Mouse (Mus musculus): ENCODE data around the gene Siah1b.

Siah1b gene

GRCm38 (mm10) chrX:164076040-164076775 is at the start of gene Siah1b:
Siah1b (minus strand) TSS chrX:164076493.
- peak; percentile 85 for DNase-seq (ENCODE audit: low read depth, low spot score)

DNA sequence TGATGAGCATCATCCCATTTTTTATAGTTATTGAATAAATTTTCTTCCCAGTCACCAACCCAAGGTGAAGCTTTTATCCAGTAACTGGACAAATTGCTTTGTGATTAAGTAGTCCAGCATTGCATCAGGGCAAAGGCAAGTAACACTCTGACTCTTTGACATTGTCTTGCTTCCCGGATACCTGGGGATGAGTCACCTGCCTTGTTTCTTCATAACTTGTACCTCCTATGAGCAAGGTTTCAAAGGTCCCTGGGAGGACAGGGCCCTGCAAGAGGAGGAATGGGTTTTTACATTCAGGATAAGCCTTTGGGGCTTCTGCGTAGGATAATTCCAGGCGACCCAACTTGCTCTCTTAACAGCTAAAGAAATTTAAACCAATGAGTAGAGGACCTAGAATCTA is 47.6 kb upstream of the Siah1b start:
- no peak for DNase-seq (ENCODE audit: low read depth, low spot score)

- DNase-seq (ENCODE audit: low read depth, low spot score), result no peak
Measured at GRCm38 (mm10) chrX:164113744-164114143, 37.5 kb upstream of the Siah1b start.

DNA sequence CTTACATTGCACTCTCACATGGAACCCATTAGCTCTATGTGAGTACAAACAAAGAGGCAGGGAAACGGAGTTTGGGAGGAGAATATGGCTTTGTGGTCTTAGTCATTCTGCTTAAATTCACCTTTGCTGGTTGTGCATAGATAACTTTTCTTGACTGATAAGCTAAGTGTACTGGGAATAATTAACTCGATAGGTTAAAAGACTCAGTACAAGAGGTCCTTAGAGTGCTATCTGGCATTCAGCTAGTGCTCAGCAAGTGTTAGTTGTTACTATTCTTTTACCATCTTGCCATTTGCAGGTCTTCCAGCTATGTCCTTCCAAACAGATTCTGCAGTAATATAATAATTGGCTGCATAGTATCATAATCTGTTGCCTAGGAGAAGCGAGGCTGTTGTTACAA is 34.9 kb upstream of the Siah1b start:
- DNase-seq (ENCODE audit: low read depth, low spot score), result no peak

- no peak for DNase-seq (ENCODE audit: low read depth, low spot score)
Measured at GRCm38 (mm10) chrX:164102656-164103055, 26.4 kb upstream of the Siah1b start.

DNA sequence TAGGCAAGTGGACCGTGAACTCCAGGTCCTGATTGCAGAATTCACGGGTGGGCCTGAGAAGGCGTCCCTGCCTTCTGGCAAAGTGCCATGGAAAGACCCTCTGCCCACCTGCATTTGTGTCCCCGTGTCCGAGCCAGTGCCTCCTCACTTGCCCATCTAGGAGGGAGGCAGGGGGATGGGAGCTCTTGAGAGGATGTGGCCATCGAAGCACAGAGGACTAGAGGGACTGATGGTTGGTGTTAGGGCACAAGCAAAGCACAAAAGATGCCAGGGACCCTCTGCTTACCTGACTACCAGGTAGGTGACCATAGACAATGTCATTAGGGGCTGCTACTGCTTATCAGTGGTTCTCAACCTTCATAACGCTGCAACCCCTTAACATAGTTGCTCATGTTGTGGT is 25.9 kb upstream of the Siah1b start:
- DNase-seq (ENCODE audit: low read depth, low spot score), result no peak

- DNase-seq (ENCODE audit: low read depth, low spot score), result peak; percentile 2
Measured at GRCm38 (mm10) chrX:164101483-164101882, 25.2 kb upstream of the Siah1b start.

DNA sequence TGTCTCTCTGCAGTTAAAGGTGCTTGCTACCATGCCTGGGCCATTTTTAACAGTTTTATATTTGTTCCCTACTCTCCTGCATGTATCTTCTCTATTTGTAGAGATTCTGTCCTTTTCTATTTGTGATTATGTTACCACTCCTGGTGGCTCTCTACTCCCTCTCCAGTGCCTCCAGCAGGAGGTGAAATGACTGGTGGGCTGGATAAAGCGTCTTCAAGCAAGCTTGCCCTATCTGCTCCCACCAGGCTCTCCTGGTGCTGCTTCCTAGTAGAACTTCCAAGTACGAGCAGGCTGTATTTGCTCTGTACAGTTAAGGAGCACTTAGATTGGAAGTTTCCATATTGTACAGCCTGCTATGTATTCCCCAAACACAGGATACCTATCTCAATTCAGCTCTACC is 19.5 kb upstream of the Siah1b start:
- DNase-seq (ENCODE audit: low read depth, low spot score), result no peak

- no peak for DNase-seq (ENCODE audit: low read depth, low spot score)
Measured at GRCm38 (mm10) chrX:164093435-164093834, 17.1 kb upstream of the Siah1b start.

DNA sequence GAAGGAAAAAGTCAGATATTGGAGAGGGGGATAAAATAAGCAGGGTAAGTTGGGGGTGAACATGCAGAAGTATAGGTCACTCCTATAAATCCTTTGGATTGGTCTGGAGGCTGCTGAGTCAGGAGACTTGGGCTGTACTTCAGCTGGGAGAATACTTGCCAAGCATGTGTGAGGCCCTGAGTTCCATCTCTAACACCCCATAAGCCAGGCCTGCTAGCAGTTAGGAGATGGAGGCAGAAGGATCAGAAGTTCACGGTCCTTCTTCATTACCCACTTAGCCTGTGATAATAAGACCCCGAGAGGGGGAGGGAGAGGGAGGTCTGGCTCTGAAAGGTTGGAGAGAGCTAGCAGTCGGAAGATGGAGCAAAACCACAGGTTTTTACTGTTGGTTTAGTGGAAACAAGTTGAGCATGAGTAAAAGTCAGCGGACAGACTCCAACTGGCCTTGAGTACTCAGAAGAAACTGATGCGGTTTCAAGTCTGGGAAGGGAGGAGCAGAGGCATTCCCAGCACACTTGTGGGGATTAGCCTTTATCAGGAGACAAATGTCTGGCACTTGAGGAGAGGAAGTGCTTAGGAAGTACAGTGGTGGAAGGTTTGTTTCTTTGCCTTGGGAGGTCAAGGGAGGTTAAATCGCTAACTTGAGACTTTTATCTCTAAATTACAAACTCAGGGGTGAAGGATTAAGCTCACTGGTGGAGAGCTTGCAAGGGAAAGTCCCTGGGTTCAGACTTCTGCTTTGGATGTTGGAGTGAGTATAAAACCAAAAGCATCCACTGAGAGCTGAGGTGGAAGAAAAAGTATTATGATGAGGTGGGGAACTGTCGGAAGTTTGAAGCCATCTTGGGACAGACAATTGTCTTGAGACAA is 16.2 kb upstream of the Siah1b start:
- DNase-seq (ENCODE audit: low read depth, low spot score), result no peak

GRCm38 (mm10) chrX:164089916-164090315 is 13.6 kb upstream of the Siah1b start:
- DNase-seq (ENCODE audit: low read depth, low spot score), result no peak

GRCm38 (mm10) chrX:164088582-164088981 is 12.3 kb upstream of the Siah1b start, which contains the start of gene Cltrn:
Cltrn (plus strand) TSS chrX:164088830.
- DNase-seq (ENCODE audit: low read depth, low spot score), result no peak

DNA sequence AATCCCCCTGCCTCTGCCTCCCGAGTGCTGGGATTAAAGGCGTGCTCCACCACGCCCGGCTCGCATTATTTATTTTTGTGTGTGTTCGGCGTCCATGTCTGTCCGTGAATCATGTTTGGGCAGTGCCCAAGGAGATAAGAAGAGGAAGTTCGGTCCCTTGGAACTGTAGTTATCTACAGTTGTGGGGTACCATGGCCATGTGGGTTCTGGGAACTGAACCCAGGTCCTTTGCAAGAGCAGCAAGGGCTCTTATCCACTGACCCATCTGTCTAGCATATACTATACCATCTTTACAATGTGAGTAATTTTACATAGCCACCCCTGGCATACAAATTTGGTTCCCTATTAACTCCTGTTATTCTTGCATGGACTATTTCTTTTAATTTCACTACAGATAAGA is 5.7 kb upstream of the Siah1b start:
- DNase-seq (ENCODE audit: low read depth, low spot score), result no peak

GRCm38 (mm10) chrX:164068968-164069367 is 7.3 kb downstream of the Siah1b start:
- DNase-seq (ENCODE audit: low read depth, low spot score), result no peak

DNA sequence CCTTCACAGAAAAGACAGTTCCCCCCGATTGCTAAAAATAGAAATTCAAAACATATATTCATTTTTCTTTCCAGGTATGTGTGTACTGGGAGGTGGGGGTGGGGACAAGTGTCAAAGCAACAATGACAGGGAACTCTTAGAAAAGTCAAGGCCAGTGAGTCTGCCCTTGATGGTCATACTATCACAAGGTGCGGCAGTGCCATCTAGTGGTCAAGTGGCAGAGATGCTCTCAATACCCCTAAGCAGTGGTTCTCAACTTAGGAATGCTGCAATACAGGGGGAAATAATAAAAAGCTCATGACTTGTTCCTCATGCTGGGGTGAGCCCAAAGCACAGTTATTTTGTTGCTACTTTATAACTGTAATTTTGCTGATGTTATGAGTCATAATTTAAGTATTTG is 10.1 kb downstream of the Siah1b start:
- DNase-seq (ENCODE audit: low read depth, low spot score), result peak; percentile 43

GRCm38 (mm10) chrX:164059070-164059469 is 17.2 kb downstream of the Siah1b start:
- no peak for DNase-seq (ENCODE audit: low read depth, low spot score)

- DNase-seq (ENCODE audit: low read depth, low spot score), result no peak
Measured at GRCm38 (mm10) chrX:164058523-164058922, 17.8 kb downstream of the Siah1b start.

- no peak for DNase-seq (ENCODE audit: low read depth, low spot score)
Measured at GRCm38 (mm10) chrX:164055726-164056125, 20.6 kb downstream of the Siah1b start.

- DNase-seq (ENCODE audit: low read depth, low spot score), result no peak
Measured at GRCm38 (mm10) chrX:164046736-164047135, 29.6 kb downstream of the Siah1b start.

- DNase-seq (ENCODE audit: low read depth, low spot score), result no peak
Measured at GRCm38 (mm10) chrX:164042069-164042468, 34.2 kb downstream of the Siah1b start.

- peak; percentile 4 for DNase-seq (ENCODE audit: low read depth, low spot score)
Measured at GRCm38 (mm10) chrX:164038882-164039281, 37.4 kb downstream of the Siah1b start.

GRCm38 (mm10) chrX:164035931-164036330 is 40.4 kb downstream of the Siah1b start:
- DNase-seq (ENCODE audit: low read depth, low spot score), result no peak

- DNase-seq (ENCODE audit: low read depth, low spot score), result no peak
Measured at GRCm38 (mm10) chrX:164035401-164035800, 40.9 kb downstream of the Siah1b start.
